Mouse (Mus musculus): Measurements from ENCODE around the gene Prcd.

DNA sequence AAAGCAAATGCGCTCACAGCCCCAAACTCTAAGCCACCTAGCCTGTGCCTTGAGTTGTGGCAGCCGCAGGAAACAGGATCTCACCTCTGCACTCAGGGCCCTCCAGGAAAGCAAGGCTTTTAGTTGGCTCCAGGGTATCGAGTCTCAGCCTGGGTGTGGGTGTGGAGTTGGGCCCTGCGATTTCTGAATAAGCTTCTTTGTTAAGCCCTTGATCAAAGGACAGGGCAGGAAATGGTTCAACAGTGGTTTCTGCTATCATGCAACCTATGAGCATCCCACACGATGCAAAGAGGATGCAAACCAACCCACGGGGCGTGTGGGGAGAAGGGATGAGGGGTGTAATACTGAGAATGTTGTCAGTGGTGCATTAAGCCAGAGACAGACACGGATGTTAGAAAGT is 34.6 kb downstream of the Prcd start:
- TF ChIP-seq POLR2A (IDR thresholded peaks at IDR 0.05; ENCODE audit: borderline replicate concordance, low read depth, low read length): no peak
- TF ChIP-seq CTCF (IDR thresholded peaks at IDR 0.05; ENCODE audit: low read depth, low read length): no peak

Data from bone marrow macrophage, adult 2 months (primary cell).